Mouse (Mus musculus) embryonic facial prominence, embryonic 11.5 days (tissue): ENCODE results near the gene Ndufa4l2. TPM values are rescaled to one million over a fixed set of nuclear protein-coding genes. Genes with fewer than 3 reads are reported as not detected.

Experiments
- ATAC-seq: fragments of 200-750 bp; cut with Nextera tagmentation; replicated peaks from 2 replicates; pipeline ENCODE4 v1.8.0; 2017; ENCODE audit warnings: low read depth; ENCODE audit not compliant: insufficient number of reproducible peaks, low FRiP score, low TSS enrichment
- DNase-seq: peaks from one replicate; pipeline ENCODE4 v3.0.0-alpha.2; 2015; ENCODE audit warnings: low spot score
- H3K27ac ChIP-seq: fragments of 300-500 bp; sonication (generic); replicated peaks from 2 replicates; pipeline ENCODE4 v1.5.1; 2014; ENCODE audit warnings: mild to moderate bottlenecking, low read depth, low read length, control low read depth
- H3K27me3 ChIP-seq: fragments of 300-500 bp; sonication (generic); 2 replicates; pipeline ENCODE4 v1.6.1; 2014; ENCODE audit warnings: mild to moderate bottlenecking, low read length, moderate library complexity, mixed read lengths; ENCODE audit not compliant: control insufficient read depth, insufficient read depth
- H3K36me3 ChIP-seq: fragments of 300-500 bp; sonication (generic); replicated peaks from 2 replicates; pipeline ENCODE4 v1.6.1; 2014; ENCODE audit warnings: low read depth, mild to moderate bottlenecking, low read length, moderate library complexity, mixed read lengths; ENCODE audit not compliant: control insufficient read depth, insufficient read depth
- H3K4me1 ChIP-seq: fragments of 300-500 bp; sonication (generic); 2 replicates; pipeline ENCODE4 v1.6.1; 2014; ENCODE audit warnings: low read length, mixed read lengths; ENCODE audit not compliant: control insufficient read depth, insufficient read depth
- H3K4me2 ChIP-seq: fragments of 300-500 bp; sonication (generic); 2 replicates; pipeline ENCODE4 v1.6.1; 2014; ENCODE audit warnings: low read depth, mild to moderate bottlenecking, control low read depth, low read length, moderate library complexity
- H3K4me3 ChIP-seq: fragments of 300-500 bp; sonication (generic); 2 replicates; pipeline ENCODE4 v1.5.1; 2014; ENCODE audit warnings: low read depth, low read length, control low read depth
- H3K9ac ChIP-seq: fragments of 300-500 bp; sonication (generic); replicated peaks from 2 replicates; pipeline ENCODE4 v1.6.1; 2014; ENCODE audit warnings: mild to moderate bottlenecking, control low read depth, low read length
- H3K9me3 ChIP-seq: fragments of 300-500 bp; sonication (generic); replicated peaks from 2 replicates; pipeline ENCODE4 v1.6.1; 2016; ENCODE audit warnings: mild to moderate bottlenecking, low read length, inconsistent platforms, mixed read lengths; ENCODE audit not compliant: control insufficient read depth
- WGBS: fragments of 180-500 bp; shearing (Covaris S2); extraction: QIAGEN DNeasy Blood & Tissue Kit; methylation state at CpG from one replicate; pipeline ENCODE4 v1.1.7; 2014; 5-methylcytosine and 5-hydroxymethylcytosine counted together
- polyA plus RNA-seq: library from polyadenylated mRNA; unstranded; fragments of >200 nt; fragmentation: Nextera tagmentation; extraction: Ambion mirVana; gene quantifications from 2 replicates; pipeline ENCODE4 v1.2.1, GENCODE M21; 2014

The Ndufa4l2 gene
- polyA plus RNA-seq, 1 experiment from 2014 or later: 2.8 TPM

- Histone ChIP-seq H3K4me3 (no peak overlapping the region), H3K27ac (no peak overlapping the region), H3K9ac (no peak overlapping the region), H3K9me3 (no peaks in the 10 kb centered on the region), H3K36me3 (peaks cover 10% of the 10 kb centered on the region), H3K27me3 (no peaks in the 10 kb centered on the region), H3K4me2 (no peak overlapping the region), H3K4me1 (no peaks in the 10 kb centered on the region)
- WGBS: 83% methylated on average over 5 of the region's 5 CpGs
- ATAC-seq: no peak
- DNase-seq: no peak
Measured at GRCm38 (mm10) chr10:127499516-127499915, 15.3 kb upstream of the Ndufa4l2 start.

- H3K9ac ChIP-seq: no peak overlapping the region
- H3K4me1 ChIP-seq: no peaks in the 10 kb centered on the region
- no peak overlapping the region for H3K4me2 ChIP-seq
- ATAC-seq: no peak
- H3K27me3 ChIP-seq: no peaks in the 10 kb centered on the region
- no peak overlapping the region for H3K4me3 ChIP-seq
- no peak for DNase-seq
- H3K27ac ChIP-seq: no peak overlapping the region
- 88% methylated on average over 4 of the region's 4 CpGs for WGBS
- peaks cover 5% of the 10 kb centered on the region for H3K36me3 ChIP-seq
- H3K9me3 ChIP-seq: no peaks in the 10 kb centered on the region
Measured at GRCm38 (mm10) chr10:127500042-127500441, 14.7 kb upstream of the Ndufa4l2 start.

- Histone ChIP-seq H3K9me3 (no peaks in the 10 kb centered on the region), H3K4me1 (no peaks in the 10 kb centered on the region), H3K9ac (no peak within 1 kb of the TSS), H3K4me3 (no peak within 1 kb of the TSS), H3K36me3 (no peaks in the 10 kb centered on the region), H3K27me3 (no peaks in the 10 kb centered on the region), H3K27ac (no peak within 1 kb of the TSS), H3K4me2 (no peak within 1 kb of the TSS)
- ATAC-seq (no peak), DNase-seq (no peak)
- WGBS: 67% methylated on average over 13 of the region's 13 CpGs
Measured at GRCm38 (mm10) chr10:127500894-127501893, 13.6 kb upstream of the Ndufa4l2 start, which contains the start of gene Stac3. TSS of gene Stac3 (plus strand) at chr10:127501686.

GRCm38 (mm10) chr10:127508239-127508638 lies 6.5 kb upstream of the Ndufa4l2 start:
- peak overlapping the region; percentile 16; the same call in 1 of the 2 replicates for H3K4me2 ChIP-seq
- peaks cover 16% of the 10 kb centered on the region for H3K4me1 ChIP-seq
- H3K9ac ChIP-seq: no peak overlapping the region
- H3K9me3 ChIP-seq: no peaks in the 10 kb centered on the region
- WGBS: 2% methylated on average over 15 of the region's 15 CpGs
- H3K27ac ChIP-seq: no peak overlapping the region
- no peak for ATAC-seq
- peak; percentile 79 for DNase-seq
- H3K27me3 ChIP-seq: peaks cover 27% of the 10 kb centered on the region
- H3K4me3 ChIP-seq: no peak overlapping the region
- H3K36me3 ChIP-seq: no peaks in the 10 kb centered on the region

DNA sequence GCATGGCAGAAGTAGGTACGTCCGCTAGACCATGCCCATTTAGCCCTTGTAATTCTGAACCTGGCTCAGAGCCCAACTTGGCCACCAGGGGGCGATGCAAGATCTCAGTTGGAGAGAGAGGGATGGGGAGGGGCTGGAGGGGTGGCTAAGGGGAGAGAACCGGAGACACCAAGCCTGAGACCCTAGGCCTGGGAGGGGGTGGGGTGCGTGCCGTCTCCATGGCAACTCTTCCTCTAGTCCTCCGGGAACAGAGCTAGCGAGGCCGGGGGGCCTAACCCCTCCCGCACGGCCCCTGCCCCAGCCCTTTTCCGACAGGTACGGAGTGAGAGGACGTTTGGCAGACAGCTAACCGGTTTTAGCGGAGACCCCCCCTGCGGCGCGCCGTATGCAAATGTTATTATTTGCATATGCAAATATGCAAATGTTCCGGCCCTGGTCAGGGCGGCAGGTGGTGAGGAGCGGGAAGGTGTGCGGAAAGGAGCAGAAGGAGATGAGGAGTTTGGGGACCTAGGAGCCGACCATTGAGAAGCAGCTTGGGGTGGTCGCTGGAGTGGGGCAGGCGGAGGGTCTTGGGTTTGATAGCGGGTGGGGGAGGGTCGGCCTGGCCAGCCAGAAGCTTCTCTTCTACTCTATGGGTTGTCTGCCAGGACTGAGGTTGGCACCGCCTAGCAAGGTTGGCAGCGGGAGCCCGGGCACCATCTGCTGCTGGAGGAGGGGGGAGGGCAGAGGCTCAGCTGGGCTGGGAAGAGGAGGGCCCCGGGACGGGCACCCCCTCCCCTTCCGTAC lies 5.5 kb upstream of the Ndufa4l2 start:
- Histone ChIP-seq H3K4me2 (peak overlapping the region; percentile 71), H3K9me3 (no peaks in the 10 kb centered on the region), H3K9ac (peak overlapping the region; percentile 11; the same call in 1 of the 2 replicates), H3K4me3 (peak overlapping the region; percentile 38), H3K27ac (0 out of 2 replicates have a peak overlapping the region, but pooled peaks have one; percentile 20), H3K27me3 (peaks cover 37% of the 10 kb centered on the region), H3K4me1 (peaks cover 24% of the 10 kb centered on the region), H3K36me3 (no peaks in the 10 kb centered on the region)
- peak; percentile 98 for DNase-seq
- WGBS: under 1% methylated on average over 34 of the region's 35 CpGs
- peak; percentile 19 for ATAC-seq

DNA sequence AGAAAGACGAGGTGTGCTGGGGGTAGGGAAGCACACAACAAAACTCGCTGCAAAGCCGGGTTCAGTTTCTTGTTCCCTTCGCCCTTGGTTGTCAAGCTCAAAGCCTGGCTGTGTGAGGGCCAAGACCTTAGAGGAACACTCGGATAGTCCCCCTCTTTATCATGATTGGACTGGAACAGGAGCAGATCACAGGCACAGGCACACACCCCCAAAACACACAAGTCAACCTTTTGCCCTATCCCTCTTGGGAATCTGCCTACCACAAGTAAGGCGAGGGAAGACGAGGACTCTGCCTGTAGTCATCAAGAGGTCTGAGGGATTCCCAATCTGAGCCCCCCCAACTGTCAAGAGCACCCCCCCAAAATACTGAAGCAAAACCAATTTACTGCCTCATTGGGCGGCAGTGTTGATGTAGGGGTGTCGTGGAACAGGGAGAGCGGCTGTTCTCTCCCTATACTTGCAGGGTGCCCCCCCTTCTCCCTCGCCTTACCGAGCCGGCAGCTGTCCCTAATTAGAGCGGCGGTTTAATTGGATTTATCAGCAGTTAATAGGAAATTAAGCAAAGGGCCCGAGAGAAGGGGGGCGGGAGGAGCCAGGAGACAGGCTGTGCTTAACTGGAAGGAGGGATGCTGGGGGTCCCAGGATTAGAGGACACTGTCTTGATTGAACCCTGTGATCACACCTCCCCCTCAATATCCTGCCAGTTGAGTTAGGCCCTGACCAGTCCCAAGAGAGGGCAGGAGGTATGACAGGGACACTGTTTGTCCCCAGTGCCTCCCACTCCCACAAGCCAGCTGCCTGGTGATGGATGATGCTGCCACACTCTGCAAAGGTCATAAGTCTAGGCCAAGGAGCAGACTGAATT lies 4.7 kb upstream of the Ndufa4l2 start:
- DNase-seq: no peak
- Histone ChIP-seq H3K4me3 (no peak overlapping the region; the same call in 1 of the 2 replicates), H3K4me2 (peak overlapping the region; percentile 71), H3K36me3 (no peaks in the 10 kb centered on the region), H3K27ac (0 out of 2 replicates have a peak overlapping the region, but pooled peaks have one; percentile 20), H3K9ac (peak overlapping the region; percentile 11; the same call in 1 of the 2 replicates), H3K9me3 (no peaks in the 10 kb centered on the region), H3K27me3 (peaks cover 45% of the 10 kb centered on the region), H3K4me1 (peaks cover 27% of the 10 kb centered on the region)
- ATAC-seq: no peak
- 4% methylated on average over 16 of the region's 17 CpGs for WGBS

GRCm38 (mm10) chr10:127510895-127511617 lies 3.7 kb upstream of the Ndufa4l2 start:
- Histone ChIP-seq H3K27ac (no peak overlapping the region), H3K36me3 (no peaks in the 10 kb centered on the region), H3K4me2 (peak overlapping the region; percentile 95), H3K9me3 (no peaks in the 10 kb centered on the region), H3K9ac (no peak overlapping the region; the same call in 1 of the 2 replicates), H3K27me3 (peaks cover 54% of the 10 kb centered on the region), H3K4me1 (peaks cover 28% of the 10 kb centered on the region), H3K4me3 (peak overlapping the region; percentile 41; the same call in 1 of the 2 replicates)
- ATAC-seq (no peak), DNase-seq (no peak)
- WGBS: under 1% methylated on average over 11 of the region's 11 CpGs
